Mouse (Mus musculus): ENCODE measurements around the gene Itgae. TPM values are rescaled to one million over a fixed set of nuclear protein-coding genes. Genes with fewer than 3 reads are reported as not detected.

Gene Itgae
- polyA plus RNA-seq, 1 experiment from 2014 or later, result 0.14 TPM

DNA sequence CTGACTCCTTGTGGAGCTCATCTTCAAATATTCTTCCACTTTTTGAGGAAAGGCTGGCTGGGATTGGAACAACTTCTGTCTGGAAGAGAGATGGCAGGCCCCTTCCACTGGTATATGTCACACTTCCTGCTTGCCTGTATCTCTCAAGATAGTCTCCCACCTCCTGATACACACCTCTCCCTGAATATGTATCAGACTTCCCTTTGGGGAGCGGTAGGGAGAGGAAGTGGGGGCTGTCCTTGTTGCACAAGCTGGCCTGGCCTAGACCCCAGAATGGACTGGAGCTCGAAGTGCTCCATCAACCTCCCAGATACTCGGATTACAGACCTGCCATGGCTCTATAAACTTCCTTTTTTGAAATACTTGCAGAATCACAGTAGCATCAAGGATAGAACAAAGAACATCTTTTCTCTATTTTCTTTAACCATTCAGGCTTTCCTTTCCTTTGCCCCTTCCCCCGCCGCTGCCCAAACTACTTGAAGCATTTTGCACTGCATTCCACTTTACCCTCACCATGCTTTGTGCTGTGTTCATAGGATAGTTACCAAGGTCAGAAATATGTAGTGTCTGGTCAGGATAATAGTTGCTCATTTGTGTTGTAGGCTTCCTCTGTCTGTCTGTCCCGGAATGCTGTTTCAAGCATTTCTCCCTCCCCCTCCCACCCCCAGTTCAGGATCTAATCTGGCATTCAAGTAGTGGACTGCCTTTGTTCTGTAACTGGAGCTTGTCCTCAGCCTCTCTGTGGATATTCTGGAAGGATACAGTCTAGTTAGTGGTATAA is 2.5 kb upstream of the Itgae start:
- no peaks in the 10 kb centered on the region for H3K27me3 ChIP-seq (ENCODE audit: insufficient read depth, low read length)
- no peaks in the 10 kb centered on the region for H3K36me3 ChIP-seq (ENCODE audit: insufficient read depth, low read length)
- no peak overlapping the region for H3K9ac ChIP-seq (ENCODE audit: low read depth, low read length)
- no peaks in the 10 kb centered on the region for H3K9me3 ChIP-seq (replicated peaks; ENCODE audit: low read length)
- no peak for TF ChIP-seq CTCF (IDR thresholded peaks at IDR 0.05; ENCODE audit: low read depth)
- H3K4me2 ChIP-seq (ENCODE audit: low read length), result no peak overlapping the region
- no peak overlapping the region for H3K27ac ChIP-seq
- H3K4me3 ChIP-seq (replicated peaks; ENCODE audit: low read depth, low read length), result no peak overlapping the region
- ATAC-seq (replicated peaks; ENCODE audit: low FRiP score, low read depth), result no peak
- 56% methylated on average over 6 of the region's 6 CpGs for WGBS
- DNase-seq (ENCODE audit: low spot score), result no peak
- no peaks in the 10 kb centered on the region; the same call in 1 of the 2 replicates for H3K4me1 ChIP-seq (replicated peaks; ENCODE audit: insufficient read depth, low read length)

DNA sequence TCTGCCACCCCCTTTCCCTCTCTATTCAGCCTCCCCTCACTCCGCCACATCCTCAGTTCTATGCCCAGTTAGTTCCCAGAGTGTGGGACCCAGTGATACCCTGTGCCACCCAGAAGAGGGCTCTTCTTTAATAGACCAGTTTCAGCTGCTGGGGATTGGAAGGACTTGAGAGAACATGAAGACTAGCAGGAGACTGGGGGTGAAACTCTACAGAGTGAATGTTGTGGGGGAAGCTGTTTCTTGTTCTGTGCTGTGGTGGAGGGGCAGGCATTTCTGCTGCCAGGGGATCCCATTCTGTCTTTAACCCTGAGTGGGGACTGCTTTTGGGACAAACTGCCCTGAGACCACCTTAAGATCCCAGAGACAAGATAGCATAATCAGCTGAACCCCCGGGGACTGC is 443 bp downstream of the Itgae start:
- WGBS, result 85% methylated on average over 2 of the region's 2 CpGs
- no peaks in the 10 kb centered on the region for H3K4me1 ChIP-seq (replicated peaks; ENCODE audit: insufficient read depth, low read length)
- H3K4me3 ChIP-seq (replicated peaks; ENCODE audit: low read depth, low read length), result no peak overlapping the region
- TF ChIP-seq CTCF (IDR thresholded peaks at IDR 0.05; ENCODE audit: low read depth), result no peak
- DNase-seq (ENCODE audit: low spot score) (no peak), ATAC-seq (replicated peaks; ENCODE audit: low FRiP score, low read depth) (no peak)
- no peaks in the 10 kb centered on the region for H3K9me3 ChIP-seq (replicated peaks; ENCODE audit: low read length)
- H3K9ac ChIP-seq (ENCODE audit: low read depth, low read length), result no peak overlapping the region
- H3K27ac ChIP-seq, result no peak overlapping the region
- no peaks in the 10 kb centered on the region for H3K36me3 ChIP-seq (ENCODE audit: insufficient read depth, low read length)
- no peaks in the 10 kb centered on the region for H3K27me3 ChIP-seq (ENCODE audit: insufficient read depth, low read length)
- no peak overlapping the region for H3K4me2 ChIP-seq (ENCODE audit: low read length)

DNA sequence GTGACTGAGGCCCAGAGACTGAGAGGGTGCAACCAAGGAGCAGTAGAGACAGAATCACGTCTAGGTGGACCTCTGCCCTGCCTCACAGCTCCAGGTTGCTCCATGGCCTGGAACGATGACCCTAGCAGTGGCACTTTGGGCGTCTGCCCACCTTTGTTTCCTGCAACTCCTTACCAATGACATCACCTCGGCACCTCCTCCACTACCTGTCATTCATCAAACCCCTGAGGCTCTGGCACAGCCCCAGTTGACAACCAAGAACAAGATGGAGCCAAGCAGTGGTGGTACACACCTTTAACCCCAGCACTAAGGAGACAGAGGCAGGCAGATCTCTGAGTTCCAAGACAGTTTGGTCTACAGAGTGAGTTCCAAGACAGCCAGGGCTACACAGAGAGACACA is 1.7 kb downstream of the Itgae start:
- no peak overlapping the region for H3K27ac ChIP-seq
- ATAC-seq (replicated peaks; ENCODE audit: low FRiP score, low read depth) (no peak), DNase-seq (ENCODE audit: low spot score) (no peak)
- no peaks in the 10 kb centered on the region for H3K36me3 ChIP-seq (ENCODE audit: insufficient read depth, low read length)
- WGBS, result 73% methylated on average over 4 of the region's 4 CpGs
- H3K4me2 ChIP-seq (ENCODE audit: low read length), result no peak overlapping the region
- H3K4me3 ChIP-seq (replicated peaks; ENCODE audit: low read depth, low read length), result no peak overlapping the region
- H3K27me3 ChIP-seq (ENCODE audit: insufficient read depth, low read length), result no peaks in the 10 kb centered on the region
- H3K9ac ChIP-seq (ENCODE audit: low read depth, low read length), result no peak overlapping the region
- no peaks in the 10 kb centered on the region for H3K4me1 ChIP-seq (replicated peaks; ENCODE audit: insufficient read depth, low read length)
- TF ChIP-seq CTCF (IDR thresholded peaks at IDR 0.05; ENCODE audit: low read depth), result no peak
- H3K9me3 ChIP-seq (replicated peaks; ENCODE audit: low read length), result no peaks in the 10 kb centered on the region

DNA sequence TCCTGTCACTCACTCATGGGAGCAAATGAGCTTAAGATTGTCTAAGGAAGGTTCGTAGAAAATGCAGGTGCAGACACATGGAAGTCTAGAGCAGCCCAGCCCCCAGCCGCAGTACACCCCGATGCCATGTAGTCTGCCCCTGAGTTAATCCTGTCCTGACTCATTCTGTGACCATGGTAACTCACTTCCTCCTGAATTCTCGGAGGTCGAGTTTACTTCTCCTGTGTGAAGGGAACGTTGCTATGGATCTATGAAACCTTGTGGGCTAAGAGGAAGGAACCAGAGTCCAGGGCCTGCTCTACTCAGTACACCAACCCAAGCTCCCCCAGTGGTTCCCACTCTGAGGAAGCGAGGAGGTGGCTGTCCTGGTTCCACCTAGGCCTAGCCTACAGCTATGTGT is 2.5 kb downstream of the Itgae start:
- 72% methylated on average over 7 of the region's 7 CpGs for WGBS
- H3K36me3 ChIP-seq (ENCODE audit: insufficient read depth, low read length), result no peaks in the 10 kb centered on the region
- no peak for ATAC-seq (replicated peaks; ENCODE audit: low FRiP score, low read depth)
- H3K27ac ChIP-seq, result no peak overlapping the region
- TF ChIP-seq CTCF (IDR thresholded peaks at IDR 0.05; ENCODE audit: low read depth), result no peak
- no peak overlapping the region for H3K4me3 ChIP-seq (replicated peaks; ENCODE audit: low read depth, low read length)
- no peak overlapping the region for H3K9ac ChIP-seq (ENCODE audit: low read depth, low read length)
- H3K9me3 ChIP-seq (replicated peaks; ENCODE audit: low read length), result no peaks in the 10 kb centered on the region
- DNase-seq (ENCODE audit: low spot score), result no peak
- no peaks in the 10 kb centered on the region for H3K27me3 ChIP-seq (ENCODE audit: insufficient read depth, low read length)
- no peaks in the 10 kb centered on the region for H3K4me1 ChIP-seq (replicated peaks; ENCODE audit: insufficient read depth, low read length)
- H3K4me2 ChIP-seq (ENCODE audit: low read length), result no peak overlapping the region

DNA sequence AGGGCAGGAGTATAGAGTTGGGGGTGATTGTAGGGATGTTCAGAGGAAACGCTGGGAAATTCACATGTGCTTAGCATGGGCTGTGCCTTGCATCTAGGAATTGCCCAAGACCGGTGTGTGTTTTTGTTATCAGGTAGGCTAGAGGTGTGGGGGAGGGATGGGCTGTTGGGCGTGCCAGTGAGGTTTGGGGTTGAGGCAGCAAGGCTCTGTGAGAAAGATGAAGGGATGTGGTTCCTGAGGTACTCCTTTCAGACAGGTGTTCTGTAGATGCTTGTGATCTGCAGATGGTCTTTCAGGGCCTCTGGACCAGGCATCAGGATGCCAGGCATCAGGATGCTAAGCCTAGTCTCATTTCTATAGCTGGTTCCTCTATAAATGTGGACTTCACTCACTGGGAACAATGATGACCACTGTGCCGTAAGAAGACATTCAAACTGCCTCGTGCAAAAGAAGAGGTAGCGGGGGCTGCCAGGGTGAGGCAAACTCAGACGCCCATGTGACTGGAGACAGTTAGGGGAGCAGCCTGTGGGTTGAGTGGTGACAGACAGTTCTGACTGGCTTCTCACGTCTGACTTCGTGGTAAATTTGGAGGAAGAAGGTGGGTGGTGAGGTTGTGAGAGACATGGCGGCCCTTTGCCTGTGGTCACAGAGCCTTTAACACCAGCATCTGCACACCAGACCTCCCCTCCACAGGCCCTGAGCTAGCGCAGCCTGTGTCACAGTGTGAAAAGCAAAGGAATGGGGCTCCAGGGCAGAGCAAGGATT is 4.0 kb downstream of the Itgae start:
- Histone ChIP-seq H3K9ac (ENCODE audit: low read depth, low read length) (no peak overlapping the region), H3K4me3 (replicated peaks; ENCODE audit: low read depth, low read length) (no peak overlapping the region), H3K4me1 (replicated peaks; ENCODE audit: insufficient read depth, low read length) (no peaks in the 10 kb centered on the region), H3K9me3 (replicated peaks; ENCODE audit: low read length) (no peaks in the 10 kb centered on the region), H3K27me3 (ENCODE audit: insufficient read depth, low read length) (no peaks in the 10 kb centered on the region), H3K27ac (no peak overlapping the region), H3K36me3 (ENCODE audit: insufficient read depth, low read length) (no peaks in the 10 kb centered on the region), H3K4me2 (ENCODE audit: low read length) (no peak overlapping the region)
- TF ChIP-seq CTCF (IDR thresholded peaks at IDR 0.05; ENCODE audit: low read depth), result no peak
- DNase-seq (ENCODE audit: low spot score), result no peak
- ATAC-seq (replicated peaks; ENCODE audit: low FRiP score, low read depth), result no peak
- WGBS, result 74% methylated on average over 11 of the region's 11 CpGs

DNA sequence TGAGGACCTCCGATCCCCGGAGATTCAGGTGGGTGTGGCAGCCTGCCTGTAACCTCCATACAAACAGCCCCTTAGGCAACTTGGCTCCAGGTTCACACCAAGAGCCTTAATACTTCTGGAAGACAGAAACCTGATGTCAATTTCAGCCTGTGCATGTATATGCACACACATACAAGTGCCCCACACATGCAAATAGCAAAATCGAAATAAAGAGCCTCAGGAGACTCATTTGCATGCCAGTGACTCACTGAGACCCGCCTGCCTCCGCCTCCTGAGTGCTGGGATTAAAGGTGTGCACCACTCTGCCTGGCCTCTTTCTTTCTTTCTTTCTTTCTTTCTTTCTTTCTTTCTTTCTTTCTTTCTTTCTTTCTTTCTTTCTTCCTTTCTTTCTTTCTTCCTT is 8.5 kb downstream of the Itgae start:
- Histone ChIP-seq H3K36me3 (ENCODE audit: insufficient read depth, low read length) (no peaks in the 10 kb centered on the region), H3K9ac (ENCODE audit: low read depth, low read length) (no peak overlapping the region), H3K4me3 (replicated peaks; ENCODE audit: low read depth, low read length) (no peak overlapping the region), H3K27me3 (ENCODE audit: insufficient read depth, low read length) (no peaks in the 10 kb centered on the region), H3K9me3 (replicated peaks; ENCODE audit: low read length) (no peaks in the 10 kb centered on the region), H3K4me2 (ENCODE audit: low read length) (no peak overlapping the region), H3K27ac (no peak overlapping the region), H3K4me1 (replicated peaks; ENCODE audit: insufficient read depth, low read length) (no peaks in the 10 kb centered on the region)
- no peak for TF ChIP-seq CTCF (IDR thresholded peaks at IDR 0.05; ENCODE audit: low read depth)
- 59% methylated on average over 5 of the region's 5 CpGs for WGBS
- no peak for ATAC-seq (replicated peaks; ENCODE audit: low FRiP score, low read depth)
- DNase-seq (ENCODE audit: low spot score), result no peak
